Mouse (Mus musculus): ENCODE data around the gene Otop2. TPM values are rescaled to one million over a fixed set of nuclear protein-coding genes. Genes with fewer than 3 reads are reported as not detected.
A peak's percentile ranks its signal among the peaks of the same experiment; 100 is the strongest.

Gene Otop2
- total RNA-seq, 1 experiment from 2014 or later, result not detected

- DNase-seq, result no peak
Observed at GRCm38 (mm10) chr11:115345515-115345914, 38.6 kb downstream of the Otop2 start.

- DNase-seq, result no peak
Observed at GRCm38 (mm10) chr11:115348681-115349248, 41.8 kb downstream of the Otop2 start.

- no peak for DNase-seq
Observed at GRCm38 (mm10) chr11:115349976-115350375, 43.0 kb downstream of the Otop2 start.

DNA sequence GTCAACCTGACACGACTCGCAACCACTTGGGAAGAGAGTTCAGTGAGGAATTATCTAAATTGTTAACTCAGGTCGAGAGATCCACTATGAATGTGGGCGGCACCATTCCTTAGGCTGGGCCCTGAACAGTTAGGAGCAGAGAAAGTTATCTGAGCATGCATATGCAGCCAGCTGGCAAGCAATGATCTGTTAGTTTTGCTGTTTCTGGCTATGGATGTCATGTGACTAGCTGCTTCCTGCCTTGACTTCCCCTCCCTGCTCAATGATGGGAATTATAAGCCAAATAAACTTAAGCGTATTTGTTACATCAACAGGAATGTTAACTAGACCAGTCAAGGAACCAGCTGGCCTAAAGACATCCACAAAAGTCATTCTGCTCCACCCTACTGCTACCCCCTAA, 46.4 kb downstream of the Otop2 start:
- DNase-seq, result no peak

DNA sequence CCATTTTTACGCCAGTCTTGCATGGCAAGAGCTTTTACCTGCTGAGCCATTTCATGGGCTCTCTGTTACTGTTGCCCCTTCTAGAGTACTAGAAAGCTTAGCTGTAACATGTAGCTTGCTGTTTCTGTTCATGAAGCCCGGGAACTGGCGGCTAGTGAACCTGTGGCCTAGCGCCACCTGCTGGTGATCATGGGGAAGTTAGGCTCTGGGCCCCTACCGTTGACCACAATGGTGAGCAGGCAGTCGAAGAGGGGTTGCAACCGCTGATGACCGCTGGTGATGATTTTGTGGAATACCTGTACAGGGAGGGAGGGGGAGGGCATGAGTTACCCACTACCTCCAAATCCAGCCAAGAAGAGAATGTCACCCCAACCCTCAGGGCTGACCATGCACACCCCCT, 47.2 kb downstream of the Otop2 start:
- DNase-seq, result peak; percentile 77

DNA sequence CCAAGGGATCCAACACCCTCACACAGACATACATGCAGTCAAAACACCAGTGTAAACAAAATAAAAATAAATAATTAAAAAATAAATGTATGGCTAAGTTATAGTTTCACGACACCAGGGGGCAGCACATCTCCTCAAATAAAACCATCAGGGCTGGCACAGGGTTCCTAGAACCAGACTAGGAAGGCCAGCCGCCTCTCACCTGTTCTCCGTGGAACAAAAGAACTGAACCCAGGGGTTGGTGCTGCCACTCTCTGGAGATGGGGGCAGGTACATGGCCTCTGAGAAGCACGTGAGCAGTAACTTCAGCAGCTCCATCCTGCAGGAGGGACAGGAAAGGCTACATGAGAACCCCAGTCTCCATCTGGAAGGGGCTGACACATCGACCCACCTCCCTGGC, 51.5 kb downstream of the Otop2 start:
- peak; percentile 75 for DNase-seq

GRCm38 (mm10) chr11:115359293-115359692, 52.3 kb downstream of the Otop2 start:
- DNase-seq, result no peak

DNA sequence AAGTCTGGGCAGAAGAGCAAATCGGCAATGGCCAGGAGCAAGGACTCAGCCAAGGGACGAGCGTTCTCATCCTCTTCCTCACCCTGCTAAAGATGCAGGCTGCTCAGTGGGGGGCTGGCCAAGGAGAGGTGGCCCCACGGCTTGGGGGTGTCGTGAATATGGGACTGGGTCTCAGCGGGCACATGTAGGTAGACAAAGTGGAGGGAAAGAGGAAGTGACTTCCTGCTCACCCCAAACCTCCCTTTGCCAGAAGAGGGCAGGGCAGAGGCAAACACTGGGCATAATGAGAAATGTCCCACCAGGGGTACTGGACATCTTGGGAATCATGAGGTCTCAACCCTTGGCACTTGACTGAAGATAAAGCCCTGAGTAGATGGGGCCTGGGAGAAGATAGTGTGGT, 52.8 kb downstream of the Otop2 start:
- no peak for DNase-seq

DNA sequence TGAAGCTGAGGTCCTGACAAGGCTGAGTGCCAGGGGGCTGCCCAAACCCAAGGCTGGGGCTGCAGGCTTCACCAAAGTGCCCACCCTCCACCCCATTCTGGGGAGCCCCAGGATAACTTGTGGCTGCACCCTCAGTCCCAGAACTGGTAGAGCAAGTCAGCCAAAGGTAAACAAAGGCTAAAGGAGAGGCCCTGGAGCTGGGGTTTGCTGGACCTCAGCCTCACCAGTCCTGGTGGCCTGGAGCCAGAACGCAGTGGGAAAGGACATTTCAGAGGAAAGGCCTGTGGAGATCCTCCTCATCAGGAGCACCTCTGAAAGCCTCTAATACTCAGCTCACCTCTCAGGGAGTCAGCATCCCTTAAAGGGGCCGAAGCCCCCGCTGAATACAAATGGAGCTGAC, 57.2 kb downstream of the Otop2 start:
- DNase-seq, result no peak

GRCm38 (mm10) chr11:115366039-115366705, 59.2 kb downstream of the Otop2 start:
- no peak for DNase-seq

GRCm38 (mm10) chr11:115366706-115367394, 59.9 kb downstream of the Otop2 start:
- DNase-seq, result no peak

- DNase-seq, result peak; percentile 90
Observed at GRCm38 (mm10) chr11:115367395-115367944, 60.5 kb downstream of the Otop2 start, which contains the start of gene Hid1. TSS of gene Hid1 (minus strand) at chr11:115367756.

GRCm38 (mm10) chr11:115370368-115370767, 63.4 kb downstream of the Otop2 start:
- DNase-seq, result no peak

GRCm38 (mm10) chr11:115371354-115371753, 64.4 kb downstream of the Otop2 start:
- DNase-seq, result no peak

GRCm38 (mm10) chr11:115372015-115372414, 65.1 kb downstream of the Otop2 start:
- DNase-seq, result no peak

GRCm38 (mm10) chr11:115372737-115373136, 65.8 kb downstream of the Otop2 start:
- no peak for DNase-seq

- peak; percentile 77 for DNase-seq
Observed at GRCm38 (mm10) chr11:115373805-115374694, 67.1 kb downstream of the Otop2 start.

GRCm38 (mm10) chr11:115374695-115375425, 67.9 kb downstream of the Otop2 start:
- DNase-seq, result peak; percentile 44

DNA sequence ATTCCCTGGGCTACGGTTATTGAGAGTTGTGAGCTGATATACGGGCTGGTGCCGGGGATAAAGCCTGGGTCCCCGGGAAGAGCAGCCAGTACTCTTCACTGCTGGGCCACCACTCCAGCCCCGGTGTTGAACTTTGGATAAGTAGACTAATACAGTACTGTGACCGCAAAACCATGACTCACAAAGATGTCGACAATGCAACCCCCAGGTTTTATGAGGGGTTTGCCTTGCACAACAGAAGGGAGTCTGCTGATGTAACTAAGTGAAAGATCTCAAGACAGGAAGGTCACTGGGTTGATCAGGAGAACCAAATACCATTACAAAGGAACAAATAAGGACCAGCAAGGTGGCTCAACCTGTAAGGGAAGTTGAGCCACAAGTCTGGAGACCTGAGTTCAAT, 69.8 kb downstream of the Otop2 start:
- DNase-seq, result no peak

DNA sequence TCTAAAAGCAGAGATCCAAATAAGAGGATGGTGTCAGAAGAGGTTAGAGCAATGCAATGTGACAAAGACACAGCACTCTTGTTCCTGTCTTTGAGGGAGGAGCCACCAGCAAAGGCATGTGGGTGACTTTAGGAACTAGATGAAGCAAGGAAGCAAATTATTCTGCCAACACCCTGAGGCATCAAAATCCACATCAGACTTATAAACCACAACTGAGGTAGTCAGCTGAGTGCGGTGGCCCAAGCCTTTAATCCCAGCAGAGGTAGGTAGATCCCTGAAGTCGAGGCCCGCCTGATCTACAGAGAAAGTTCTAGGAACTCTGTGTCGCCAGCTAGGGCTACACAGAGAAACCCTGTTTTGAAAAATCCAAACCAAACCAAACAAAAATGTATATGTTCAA, 70.3 kb downstream of the Otop2 start:
- DNase-seq, result no peak

DNA sequence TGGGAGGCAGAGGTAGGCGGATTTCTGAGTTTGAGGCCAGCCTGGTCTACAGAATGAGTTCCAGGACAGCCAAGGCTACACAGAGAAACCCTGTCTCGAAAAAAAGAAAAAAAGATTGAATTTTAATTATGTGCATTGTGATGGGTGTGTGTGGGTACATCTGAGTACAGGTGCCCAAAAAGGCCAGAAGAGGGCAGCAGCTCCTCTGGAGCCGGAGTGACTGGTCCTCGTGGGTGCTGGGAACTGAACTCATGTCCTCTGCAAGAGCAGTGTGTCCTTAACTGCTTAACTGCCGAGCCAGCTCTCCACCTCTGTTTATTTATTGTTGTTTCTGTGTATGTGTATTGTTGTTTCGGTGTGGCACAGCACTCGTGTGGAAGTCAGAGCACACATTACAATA, 70.9 kb downstream of the Otop2 start:
- DNase-seq, result no peak

- DNase-seq, result no peak
Observed at GRCm38 (mm10) chr11:115381276-115381675, 74.3 kb downstream of the Otop2 start.
